Mouse (Mus musculus) stomach, embryonic 14.5 days (tissue): ENCODE results near the gene Myo16. TPM values are rescaled to one million over a fixed set of nuclear protein-coding genes. Genes with fewer than 3 reads are reported as not detected.

Experiments
- ATAC-seq: fragments of 200-750 bp; cut with Nextera tagmentation; 2 replicates; pipeline ENCODE4 v1.8.0; 2017; ENCODE audit warnings: low read depth, moderate TSS enrichment; ENCODE audit not compliant: insufficient number of reproducible peaks, insufficient read depth, low FRiP score
- H3K27ac ChIP-seq: fragments of 300-500 bp; sonication (generic); 2 replicates; pipeline ENCODE4 v1.5.1; 2014; ENCODE audit warnings: mild to moderate bottlenecking, low read length, moderate library complexity, mixed read lengths
- H3K27me3 ChIP-seq: fragments of 300-500 bp; sonication (generic); 2 replicates; pipeline ENCODE4 v1.6.1; 2014; ENCODE audit warnings: low read length, control low read depth, mixed read lengths; ENCODE audit not compliant: control insufficient read depth, insufficient read depth
- H3K36me3 ChIP-seq: fragments of 300-500 bp; sonication (generic); 2 replicates; pipeline ENCODE4 v1.6.1; 2014; ENCODE audit warnings: mild to moderate bottlenecking, control low read depth, low read length, moderate library complexity, mixed read lengths; ENCODE audit not compliant: control insufficient read depth, insufficient read depth
- H3K4me1 ChIP-seq: fragments of 300-500 bp; sonication (generic); 2 replicates; pipeline ENCODE4 v1.6.1; 2014; ENCODE audit warnings: low read length, control low read depth, mixed read lengths; ENCODE audit not compliant: control insufficient read depth, insufficient read depth
- H3K4me2 ChIP-seq: fragments of 300-500 bp; sonication (generic); replicated peaks from 2 replicates; pipeline ENCODE4 v1.6.1; 2014; ENCODE audit warnings: low read depth, low read length, control low read depth
- H3K4me3 ChIP-seq: fragments of 300-500 bp; sonication (generic); 2 replicates; pipeline ENCODE4 v1.5.1; 2014; ENCODE audit warnings: low read depth, low read length, control low read depth
- H3K9ac ChIP-seq: fragments of 300-500 bp; sonication (generic); replicated peaks from 2 replicates; pipeline ENCODE4 v1.6.1; 2014; ENCODE audit warnings: low read depth, mild to moderate bottlenecking, control low read depth, low read length, moderate library complexity, mixed read lengths
- H3K9me3 ChIP-seq: fragments of 300-500 bp; sonication (generic); 2 replicates; pipeline ENCODE4 v1.6.1; 2016; ENCODE audit warnings: low read depth, low read length, control low read depth; ENCODE audit not compliant: control insufficient read depth
- WGBS: fragments of 180-500 bp; shearing (Covaris S2); extraction: QIAGEN DNeasy Blood & Tissue Kit; methylation state at CpG from one replicate; pipeline ENCODE4 v1.1.7; 2014; 5-methylcytosine and 5-hydroxymethylcytosine counted together
- polyA plus RNA-seq: library from polyadenylated mRNA; unstranded; fragments of >200 nt; fragmentation: Nextera tagmentation; extraction: Ambion mirVana; gene quantifications from 2 replicates; pipeline ENCODE4 v1.2.1, GENCODE M21; 2014

Myo16 gene
- polyA plus RNA-seq, 1 experiment from 2014 or later = 6.4 TPM

- H3K4me2 ChIP-seq = no peak overlapping the region
- H3K9ac ChIP-seq = no peak overlapping the region
- no peaks in the 10 kb centered on the region for H3K27me3 ChIP-seq
- H3K27ac ChIP-seq = no peak overlapping the region
- ATAC-seq = no peak
- H3K4me3 ChIP-seq = no peak overlapping the region
- H3K4me1 ChIP-seq = no peaks in the 10 kb centered on the region
- WGBS = 78% methylated on average over 9 of the region's 9 CpGs
- no peaks in the 10 kb centered on the region for H3K9me3 ChIP-seq
- H3K36me3 ChIP-seq = no peaks in the 10 kb centered on the region
Measured at GRCm38 (mm10) chr8:10415885-10416284, 262.2 kb downstream of the Myo16 start.

DNA sequence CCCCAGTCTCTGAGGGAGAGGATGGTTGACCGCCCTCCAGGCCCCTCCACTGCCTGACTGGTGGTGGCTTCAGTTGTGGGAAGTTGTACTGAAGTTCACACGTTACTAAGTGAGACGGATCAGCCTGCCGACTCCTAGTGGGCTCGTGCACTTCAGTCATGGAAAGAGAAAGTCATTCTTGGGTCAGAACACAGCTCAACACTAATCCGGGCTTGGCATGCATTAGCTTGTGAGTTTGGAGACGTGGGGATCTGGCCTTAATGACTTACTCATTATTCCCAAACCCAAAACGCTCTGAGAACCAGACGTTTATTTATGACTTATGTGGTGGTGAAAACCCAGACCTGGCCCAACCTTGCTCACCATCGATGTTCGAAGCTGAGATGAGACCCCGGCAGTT is 263.1 kb downstream of the Myo16 start:
- H3K4me1 ChIP-seq = no peaks in the 10 kb centered on the region
- no peaks in the 10 kb centered on the region for H3K9me3 ChIP-seq
- 55% methylated on average over 12 of the region's 12 CpGs for WGBS
- H3K9ac ChIP-seq = no peak overlapping the region
- no peak overlapping the region for H3K4me2 ChIP-seq
- no peak for ATAC-seq
- no peaks in the 10 kb centered on the region for H3K27me3 ChIP-seq
- H3K27ac ChIP-seq = no peak overlapping the region
- no peak overlapping the region for H3K4me3 ChIP-seq
- no peaks in the 10 kb centered on the region for H3K36me3 ChIP-seq

GRCm38 (mm10) chr8:10417281-10417680 is 263.6 kb downstream of the Myo16 start:
- Histone ChIP-seq H3K27me3 (no peaks in the 10 kb centered on the region), H3K4me3 (no peak overlapping the region), H3K36me3 (no peaks in the 10 kb centered on the region), H3K4me1 (no peaks in the 10 kb centered on the region), H3K9ac (no peak overlapping the region), H3K9me3 (no peaks in the 10 kb centered on the region), H3K27ac (no peak overlapping the region), H3K4me2 (no peak overlapping the region)
- 81% methylated on average over 6 of the region's 6 CpGs for WGBS
- ATAC-seq = no peak

DNA sequence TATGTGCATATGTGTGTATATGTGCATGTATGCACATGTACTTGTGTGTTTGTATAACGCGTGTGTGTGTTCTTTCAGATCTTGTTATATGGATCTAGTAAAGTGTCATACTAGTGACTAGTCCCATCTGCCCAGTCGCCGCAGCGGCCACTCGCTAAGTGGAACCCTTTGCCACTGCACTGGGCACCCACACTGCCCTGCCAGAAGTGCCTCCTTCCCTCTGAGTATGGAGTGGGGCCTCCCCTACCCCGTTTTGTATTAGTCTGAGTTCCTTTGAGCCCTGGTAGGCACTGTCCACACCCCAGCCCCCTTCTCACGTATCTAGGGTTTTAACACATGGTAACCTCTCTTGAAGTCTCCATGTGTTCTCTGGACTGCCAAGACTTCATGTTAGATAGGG is 264.3 kb downstream of the Myo16 start:
- Histone ChIP-seq H3K4me1 (no peaks in the 10 kb centered on the region), H3K27me3 (no peaks in the 10 kb centered on the region), H3K9me3 (no peaks in the 10 kb centered on the region), H3K4me2 (no peak overlapping the region), H3K36me3 (no peaks in the 10 kb centered on the region), H3K27ac (no peak overlapping the region), H3K4me3 (no peak overlapping the region), H3K9ac (no peak overlapping the region)
- ATAC-seq = no peak
- 85% methylated on average over 8 of the region's 8 CpGs for WGBS

DNA sequence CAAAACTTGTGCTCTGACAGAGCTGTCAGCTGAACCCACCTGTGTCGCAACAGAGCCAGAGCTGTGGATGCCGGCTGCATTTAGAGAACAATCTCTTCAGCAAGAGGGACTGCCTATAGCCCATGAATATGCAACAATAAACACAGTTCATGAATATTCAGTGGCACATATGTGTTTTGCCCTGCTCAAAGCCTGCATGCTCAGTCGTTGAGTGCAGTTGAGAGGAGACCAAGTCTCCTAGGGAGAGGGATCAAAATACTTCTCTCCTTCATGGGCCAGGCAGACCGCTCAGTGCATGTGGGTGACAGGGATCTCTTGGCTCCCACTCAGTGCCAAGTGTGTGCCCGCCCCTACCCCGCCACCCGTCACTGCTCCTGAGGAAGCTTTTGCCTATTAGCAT is 265.3 kb downstream of the Myo16 start:
- Histone ChIP-seq H3K9ac (no peak overlapping the region), H3K4me2 (no peak overlapping the region), H3K4me3 (no peak overlapping the region), H3K27me3 (no peaks in the 10 kb centered on the region), H3K36me3 (no peaks in the 10 kb centered on the region), H3K9me3 (no peaks in the 10 kb centered on the region), H3K4me1 (no peaks in the 10 kb centered on the region), H3K27ac (no peak overlapping the region)
- no peak for ATAC-seq
- WGBS = 81% methylated on average over 7 of the region's 7 CpGs

DNA sequence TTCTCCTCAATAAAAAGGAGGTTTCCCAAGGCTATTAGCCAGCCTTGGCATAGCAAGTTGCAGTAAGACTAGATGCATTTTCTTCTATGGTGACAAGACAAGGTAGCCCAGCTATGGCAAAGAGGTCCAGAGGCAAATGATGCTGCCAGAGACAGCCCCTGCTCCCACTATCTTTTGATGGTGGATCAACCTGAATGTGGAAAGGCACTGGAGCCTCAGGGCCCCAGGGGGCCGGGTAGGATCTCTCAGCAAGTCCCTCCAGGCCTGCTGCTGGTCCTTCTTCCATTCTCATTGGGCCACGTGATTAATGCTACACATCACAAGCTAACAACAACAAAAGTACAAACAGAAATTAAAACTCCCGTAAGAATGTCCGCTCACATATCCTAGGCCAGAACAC is 266.0 kb downstream of the Myo16 start:
- H3K4me1 ChIP-seq = no peaks in the 10 kb centered on the region
- no peak for ATAC-seq
- no peak overlapping the region for H3K4me2 ChIP-seq
- WGBS = 64% methylated on average over 4 of the region's 4 CpGs
- H3K27ac ChIP-seq = no peak overlapping the region
- no peaks in the 10 kb centered on the region for H3K9me3 ChIP-seq
- no peak overlapping the region for H3K4me3 ChIP-seq
- no peaks in the 10 kb centered on the region for H3K27me3 ChIP-seq
- H3K36me3 ChIP-seq = no peaks in the 10 kb centered on the region
- no peak overlapping the region for H3K9ac ChIP-seq

GRCm38 (mm10) chr8:10420551-10420950 is 266.8 kb downstream of the Myo16 start:
- no peak overlapping the region for H3K4me2 ChIP-seq
- no peaks in the 10 kb centered on the region for H3K4me1 ChIP-seq
- WGBS = 77% methylated on average over 6 of the region's 6 CpGs
- H3K36me3 ChIP-seq = no peaks in the 10 kb centered on the region
- H3K27ac ChIP-seq = no peak overlapping the region
- no peaks in the 10 kb centered on the region for H3K27me3 ChIP-seq
- no peaks in the 10 kb centered on the region for H3K9me3 ChIP-seq
- H3K4me3 ChIP-seq = no peak overlapping the region
- no peak overlapping the region for H3K9ac ChIP-seq
- ATAC-seq = no peak

GRCm38 (mm10) chr8:10421516-10422090 is 267.9 kb downstream of the Myo16 start:
- Histone ChIP-seq H3K27me3 (no peaks in the 10 kb centered on the region), H3K9ac (no peak overlapping the region), H3K4me2 (no peak overlapping the region), H3K4me1 (no peaks in the 10 kb centered on the region), H3K36me3 (no peaks in the 10 kb centered on the region), H3K9me3 (no peaks in the 10 kb centered on the region), H3K4me3 (no peak overlapping the region), H3K27ac (no peak overlapping the region)
- no peak for ATAC-seq
- WGBS = 89% methylated on average over 9 of the region's 9 CpGs

DNA sequence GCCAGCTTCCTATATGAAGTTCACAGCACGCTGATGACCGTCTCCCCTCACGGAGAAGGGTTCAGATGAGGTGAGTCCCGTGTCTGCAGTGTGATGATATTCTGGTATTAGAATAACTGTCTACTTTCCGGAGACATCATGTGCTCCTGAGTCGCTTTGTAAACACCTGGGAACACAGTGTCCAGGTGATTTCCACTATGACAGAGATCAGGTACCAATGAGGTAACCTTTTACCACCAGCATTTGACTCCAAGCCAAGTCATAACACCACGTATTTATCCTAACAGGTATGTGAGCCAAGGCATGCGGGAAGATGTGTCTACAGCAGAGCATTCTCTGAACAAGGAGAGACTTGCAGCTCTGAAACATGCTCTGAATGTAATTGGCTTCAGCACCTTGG is 281.8 kb downstream of the Myo16 start:
- H3K36me3 ChIP-seq = no peaks in the 10 kb centered on the region
- H3K27ac ChIP-seq = no peak overlapping the region
- no peaks in the 10 kb centered on the region for H3K9me3 ChIP-seq
- H3K9ac ChIP-seq = no peak overlapping the region
- no peak overlapping the region for H3K4me2 ChIP-seq
- H3K4me1 ChIP-seq = no peaks in the 10 kb centered on the region
- 84% methylated on average over 8 of the region's 8 CpGs for WGBS
- no peak for ATAC-seq
- no peak overlapping the region for H3K4me3 ChIP-seq
- no peaks in the 10 kb centered on the region for H3K27me3 ChIP-seq
